Mouse (Mus musculus) cortical plate, adult 2 months (tissue): Measurements from ENCODE around the gene Grk1. TPM values are rescaled to one million over a fixed set of nuclear protein-coding genes. Genes with fewer than 3 reads are reported as not detected.

ENCODE experiments used
- H3K27ac ChIP-seq: fragments of 200-500 bp; 2 replicates; pipeline ENCODE4 v1.5.1; 2012; ENCODE audit warnings: low read length, control low read depth, inconsistent platforms; ENCODE audit not compliant: insufficient read depth
- H3K4me1 ChIP-seq: fragments of 200-500 bp; 2 replicates; pipeline ENCODE4 v1.6.1; 2011; ENCODE audit warnings: low read length; ENCODE audit not compliant: control insufficient read depth, insufficient read depth
- H3K4me3 ChIP-seq: fragments of 200-500 bp; 2 replicates; pipeline ENCODE4 v1.5.1; 2011; ENCODE audit warnings: mild to moderate bottlenecking, low read length, control low read depth; ENCODE audit not compliant: insufficient read depth
- CTCF ChIP-seq: fragments of 200-500 bp; IDR thresholded peaks from 2 replicates; pipeline ENCODE4 v1.5.1; 2011; ENCODE audit warnings: mild to moderate bottlenecking, control low read depth, low read length; ENCODE audit not compliant: insufficient read depth; ENCODE audit errors: extremely low read depth
- POLR2A ChIP-seq: fragments of 200-500 bp; IDR thresholded peaks from 2 replicates; pipeline ENCODE4 v1.6.1; 2011; ENCODE audit warnings: mild to moderate bottlenecking, low read length, control low read depth; ENCODE audit not compliant: insufficient read depth; ENCODE audit errors: extremely low read depth
- polyA plus RNA-seq: library from polyadenylated mRNA; depleted of rRNA; stranded (reverse); fragments of >200 nt; gene quantifications from 2 replicates; pipeline ENCODE4 v1.2.3, GENCODE M21; 2012

Gene Grk1
- polyA plus RNA-seq, 1 experiment, result 0.02 TPM

DNA sequence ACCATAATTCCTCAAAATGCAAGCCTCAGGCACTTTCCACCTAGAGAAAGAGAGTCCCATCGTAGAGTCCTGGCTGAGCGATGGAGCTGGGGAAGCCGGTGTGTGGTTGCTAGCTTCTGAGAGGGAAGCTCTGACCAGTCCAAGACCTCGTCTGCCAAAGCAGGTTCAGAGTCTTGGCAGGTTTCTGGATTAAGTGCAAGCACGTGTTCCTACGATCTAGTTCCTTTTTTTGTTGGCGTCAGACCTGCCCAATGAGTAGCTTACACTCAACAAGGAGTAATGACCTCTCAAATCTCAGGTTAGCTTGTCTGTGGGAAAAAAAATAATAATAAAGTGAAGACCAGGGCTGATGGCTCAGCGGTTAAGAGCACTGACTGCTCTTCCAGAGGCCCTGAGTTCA lies 17.2 kb upstream of the Grk1 start:
- TF ChIP-seq CTCF (no peak), POLR2A (no peak)
- Histone ChIP-seq H3K27ac (no peak overlapping the region), H3K4me3 (no peak overlapping the region), H3K4me1 (no peaks in the 10 kb centered on the region)

DNA sequence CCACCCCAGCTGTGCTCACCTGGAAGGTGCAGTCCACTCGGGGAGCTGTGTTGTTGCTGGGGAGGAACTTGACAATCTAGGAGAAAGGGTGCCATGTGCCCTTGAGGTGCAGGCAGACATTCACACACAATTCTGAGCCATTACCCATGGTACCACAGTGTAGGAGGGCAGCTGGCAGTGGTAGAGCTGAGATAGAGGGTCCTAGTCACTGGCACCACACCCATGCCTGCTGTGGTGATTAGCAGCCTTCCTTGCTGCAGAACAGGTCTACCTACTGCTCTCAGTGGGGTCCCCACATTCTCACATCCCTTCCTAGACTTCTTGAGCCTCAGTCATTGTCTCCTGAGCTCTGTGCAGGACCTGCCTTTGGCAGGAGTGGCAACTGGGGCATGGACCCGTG lies 16.1 kb upstream of the Grk1 start:
- TF ChIP-seq CTCF (no peak), POLR2A (no peak)
- Histone ChIP-seq H3K27ac (no peak overlapping the region), H3K4me3 (no peak overlapping the region), H3K4me1 (no peaks in the 10 kb centered on the region)

DNA sequence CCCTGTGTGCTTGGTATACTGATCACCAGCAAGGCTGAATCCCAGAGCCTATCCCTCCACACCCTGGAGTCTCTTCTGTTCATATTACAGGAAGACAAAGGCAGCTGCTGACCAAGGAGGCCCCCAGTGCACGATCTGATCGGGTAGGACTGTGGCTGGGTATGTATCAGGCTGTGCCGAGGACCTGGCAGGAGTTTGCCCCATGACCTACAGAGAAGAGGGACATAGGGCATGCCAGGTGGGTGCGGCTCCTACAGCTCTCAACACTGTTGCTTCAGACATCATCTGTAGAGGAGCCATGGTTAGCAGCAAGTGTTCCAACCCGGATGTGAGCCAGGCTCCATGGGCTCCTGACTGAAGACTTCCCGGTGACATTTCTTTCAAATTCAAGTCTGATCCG lies 11.0 kb upstream of the Grk1 start:
- H3K4me1 ChIP-seq, result no peaks in the 10 kb centered on the region
- no peak overlapping the region for H3K27ac ChIP-seq
- H3K4me3 ChIP-seq, result no peak overlapping the region
- no peak for TF ChIP-seq CTCF
- TF ChIP-seq POLR2A, result no peak

DNA sequence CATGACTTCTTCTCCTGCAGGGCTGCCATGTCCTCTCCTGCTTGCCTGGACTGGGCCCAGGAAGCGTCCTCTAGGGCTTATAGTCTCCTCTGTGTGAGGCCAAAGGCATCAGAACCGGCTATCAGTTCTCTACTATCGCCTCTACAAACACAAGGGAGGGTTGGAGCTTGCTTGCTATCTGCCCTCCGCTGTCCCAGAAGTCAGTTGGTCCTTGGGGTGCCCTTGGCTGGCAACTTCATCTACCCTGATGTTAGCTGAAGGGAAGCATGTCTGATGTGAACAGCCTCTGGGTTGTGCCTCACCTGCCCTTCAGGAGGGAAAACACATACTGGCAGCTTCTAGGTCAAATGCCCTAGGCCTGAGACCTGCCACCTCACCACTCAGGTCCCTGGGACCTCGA lies 8.2 kb upstream of the Grk1 start, which contains the start of gene Atp4b:
TSS of gene Atp4b (minus strand) at position 101 of the 400 bp plus-strand sequence.
- Histone ChIP-seq H3K27ac (no peak within 1 kb of the TSS), H3K4me1 (no peaks in the 10 kb centered on the region), H3K4me3 (no peak within 1 kb of the TSS)
- TF ChIP-seq CTCF (no peak), POLR2A (no peak)

DNA sequence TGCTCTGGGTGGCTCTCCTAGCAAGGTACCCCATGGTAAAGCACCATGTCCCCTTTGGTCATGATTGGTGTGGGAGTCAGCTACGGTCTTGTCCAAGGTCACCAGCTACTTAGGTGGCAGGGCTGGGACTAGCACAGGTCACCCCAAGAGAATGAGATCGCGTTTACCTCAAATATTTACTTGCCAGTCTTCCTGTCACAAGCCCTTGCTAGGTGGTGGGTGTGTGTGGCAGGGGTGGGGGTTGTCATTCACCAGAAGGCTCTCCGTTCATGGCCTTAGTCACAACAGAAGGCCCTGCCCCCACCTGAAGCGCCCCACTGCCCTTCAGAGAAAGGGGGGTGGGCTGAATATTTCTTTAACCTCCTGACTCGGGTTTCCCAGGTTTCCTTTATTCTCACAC lies 1.4 kb upstream of the Grk1 start:
- TF ChIP-seq POLR2A (no peak), CTCF (no peak)
- no peaks in the 10 kb centered on the region for H3K4me1 ChIP-seq
- H3K27ac ChIP-seq, result no peak overlapping the region
- no peak overlapping the region for H3K4me3 ChIP-seq

DNA sequence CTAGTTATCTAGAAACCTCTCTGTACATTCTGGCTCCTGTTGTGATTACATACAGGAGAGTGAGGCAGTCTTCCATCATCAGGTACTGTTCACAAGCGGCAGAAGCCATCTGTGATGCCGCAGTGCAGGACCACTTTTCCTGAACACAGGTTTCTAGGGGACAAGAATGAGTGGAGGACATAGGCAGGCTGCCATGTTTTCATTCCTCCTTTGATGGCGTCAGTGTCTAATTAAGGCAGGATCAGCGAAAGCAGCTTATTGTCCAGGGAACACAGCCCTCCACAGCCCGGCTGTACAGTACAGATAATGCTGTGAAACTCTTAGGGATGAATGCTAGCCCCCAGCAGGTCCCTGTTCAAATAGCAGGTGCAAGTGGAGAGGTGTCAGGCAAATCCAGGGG lies 1.1 kb downstream of the Grk1 start:
- no peak overlapping the region for H3K27ac ChIP-seq
- H3K4me1 ChIP-seq, result no peaks in the 10 kb centered on the region
- no peak for TF ChIP-seq CTCF
- no peak for TF ChIP-seq POLR2A
- no peak overlapping the region for H3K4me3 ChIP-seq

DNA sequence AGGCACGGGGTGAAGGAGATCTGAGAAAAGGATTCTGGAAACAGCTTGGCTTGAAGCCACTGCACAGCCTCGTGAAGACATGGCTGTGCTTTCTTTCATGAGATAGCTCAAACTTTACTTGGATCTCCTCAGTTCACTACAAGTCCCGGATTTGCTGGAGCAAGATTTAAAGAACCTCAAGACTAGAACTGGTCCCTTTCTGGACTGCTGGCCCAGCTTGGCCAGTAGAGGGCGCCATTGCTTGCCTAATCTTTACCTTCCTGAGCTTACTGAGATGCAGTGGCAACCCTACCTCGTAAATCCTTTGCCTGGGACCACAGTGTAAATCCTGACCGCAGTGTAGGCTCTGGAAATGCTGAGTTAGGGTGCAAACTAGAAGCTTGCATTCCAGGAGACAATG lies 6.7 kb downstream of the Grk1 start:
- TF ChIP-seq POLR2A (no peak), CTCF (peak; percentile 92)
- no peak overlapping the region for H3K27ac ChIP-seq
- H3K4me1 ChIP-seq, result no peaks in the 10 kb centered on the region
- no peak overlapping the region for H3K4me3 ChIP-seq

DNA sequence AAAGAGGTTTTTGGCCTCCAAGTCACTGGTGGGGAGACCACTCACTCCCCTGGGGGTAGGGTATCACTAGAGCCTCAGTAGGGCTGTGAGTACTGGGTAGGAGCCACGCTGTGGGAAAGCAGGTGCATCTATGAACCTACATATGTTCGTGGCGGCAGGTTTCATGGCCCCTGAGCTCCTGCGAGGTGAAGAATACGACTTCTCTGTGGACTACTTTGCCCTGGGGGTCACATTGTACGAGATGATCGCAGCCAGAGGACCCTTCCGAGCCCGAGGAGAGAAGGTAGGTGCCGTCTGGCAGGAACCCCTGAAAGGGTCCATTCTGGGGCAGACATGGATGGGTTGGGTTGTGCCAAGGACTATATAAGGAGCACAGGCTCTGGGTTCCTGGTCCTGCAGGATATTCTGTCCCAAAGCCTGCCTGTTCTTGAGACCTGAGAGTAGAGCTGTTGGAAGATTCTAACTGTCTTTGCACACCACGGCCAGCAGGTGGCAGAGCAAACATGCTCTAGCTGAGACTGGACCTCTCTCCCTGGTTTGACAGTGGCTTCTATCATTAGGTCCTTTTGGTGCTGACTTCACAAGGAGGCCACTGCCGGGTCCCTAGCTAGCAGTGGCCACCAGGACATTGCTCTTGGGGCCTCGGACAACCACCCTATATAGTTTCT lies 8.1 kb downstream of the Grk1 start:
- peak; percentile 90 for TF ChIP-seq CTCF
- TF ChIP-seq POLR2A, result no peak
- Histone ChIP-seq H3K27ac (no peak overlapping the region), H3K4me3 (no peak overlapping the region), H3K4me1 (no peaks in the 10 kb centered on the region)

DNA sequence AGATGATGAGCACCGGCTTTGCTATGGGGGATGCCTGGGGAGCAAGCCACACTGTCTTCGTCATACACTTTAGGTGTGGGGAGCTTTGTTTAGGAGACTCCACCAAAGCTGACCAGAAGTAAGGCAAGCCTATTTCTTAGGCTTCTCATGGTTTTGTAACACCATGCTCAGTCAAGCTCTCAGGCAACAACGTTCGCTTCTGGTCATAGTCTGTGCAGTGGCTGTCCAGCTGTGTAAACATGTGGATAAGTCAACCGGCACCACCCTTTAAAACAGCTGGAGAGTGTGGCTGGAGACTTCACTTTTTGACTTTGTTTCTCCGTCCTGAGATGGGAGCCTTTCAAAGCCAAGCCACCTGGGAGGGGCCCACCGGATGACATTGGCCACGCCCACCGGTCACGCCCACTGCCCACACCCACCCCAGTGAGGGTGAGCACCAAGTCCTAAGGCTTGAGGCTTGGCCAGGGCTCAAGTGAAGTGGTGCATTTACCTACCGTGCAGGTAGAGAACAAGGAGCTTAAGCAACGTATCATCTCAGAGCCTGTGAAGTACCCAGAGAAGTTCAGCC lies 9.0 kb downstream of the Grk1 start:
- no peak for TF ChIP-seq POLR2A
- no peak for TF ChIP-seq CTCF
- H3K27ac ChIP-seq, result no peak overlapping the region
- no peak overlapping the region for H3K4me3 ChIP-seq
- H3K4me1 ChIP-seq, result no peaks in the 10 kb centered on the region

DNA sequence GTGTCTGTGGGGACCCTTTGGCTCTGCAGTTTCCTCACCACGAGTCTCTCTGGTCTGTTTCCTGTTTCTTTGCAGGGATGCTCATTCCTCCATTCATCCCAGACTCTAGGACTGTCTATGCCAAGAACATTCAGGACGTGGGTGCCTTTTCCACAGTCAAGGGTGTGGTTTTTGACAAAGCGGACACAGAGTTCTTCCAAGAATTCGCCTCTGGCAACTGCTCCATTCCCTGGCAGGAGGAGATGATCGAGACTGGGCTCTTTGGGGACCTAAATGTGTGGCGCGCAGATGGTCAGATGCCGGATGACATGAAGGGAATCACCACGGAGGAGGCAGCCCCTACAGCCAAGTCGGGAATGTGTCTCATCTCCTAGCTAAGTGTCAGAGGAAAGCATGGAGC lies 11.0 kb downstream of the Grk1 start:
- no peak overlapping the region for H3K27ac ChIP-seq
- no peak for TF ChIP-seq CTCF
- TF ChIP-seq POLR2A, result no peak
- H3K4me3 ChIP-seq, result no peak overlapping the region
- H3K4me1 ChIP-seq, result no peaks in the 10 kb centered on the region
